ENCODE assay signal across 21 mouse cellular contexts in genomic region chr4:134025802-134026201, GRCm38 (mm10). TPM values are rescaled to one million over a fixed set of nuclear protein-coding genes. Genes with fewer than 3 reads are reported as not detected.
"Had no signal": no experiment of that assay in that cellular context is flagged by ENCODE, and none has a peak within 500 bp of the region (broad histone marks: within the 10 kb centered on the region; RNA-seq: fewer than 3 reads in every experiment).

No protein-coding gene starts in this region.

- DNase-seq: gastrocnemius, postnatal 14 days; gastrocnemius, postnatal 36 days; heart, adult 11 months; heart, adult 2 months; heart, postnatal 4 days; kidney, adult 18-20 months; kidney, adult 8-10 months; kidney, postnatal 10 days; kidney, postnatal 25 days; kidney, postnatal 4 days; liver; liver, embryonic 13.5 days had no signal

RNA-seq across cellular contexts. Expression of gene Lin28a, which starts 7.2 kb away (rescaled TPM):
- total RNA-seq: heart, adult 2 months; heart, postnatal 25 days; layer of hippocampus, adult 2 months; layer of hippocampus, postnatal 10 days; layer of hippocampus, postnatal 25 days; left cerebral cortex, adult 2 months; left cerebral cortex, postnatal 14 days; left cerebral cortex, postnatal 36 days had no signal

RNA-seq across cellular contexts. Expression of gene Zfp683, which starts 27.8 kb away (rescaled TPM):
- total RNA-seq: gastrocnemius, adult 18-20 months; gastrocnemius, adult 8-10 months; gastrocnemius, postnatal 14 days; gastrocnemius, postnatal 36 days; heart, adult 2 months; heart, postnatal 25 days; heart, postnatal 4 days; layer of hippocampus, adult 2 months; layer of hippocampus, postnatal 10 days; layer of hippocampus, postnatal 25 days; left cerebral cortex, adult 2 months; left cerebral cortex, postnatal 14 days; left cerebral cortex, postnatal 36 days had no signal

RNA-seq across cellular contexts. Expression of gene Crybg2, which starts 34.8 kb away (rescaled TPM):
- total RNA-seq: gastrocnemius, adult 8-10 months; gastrocnemius, postnatal 14 days; gastrocnemius, postnatal 36 days; heart, adult 2 months; heart, postnatal 25 days; heart, postnatal 4 days had no signal
